Mouse (Mus musculus) spleen, postnatal 36 days (tissue): ENCODE data around the gene Opcml.

Experiments
- DNase-seq, 2 experiments: peaks; one replicate each; pipeline ENCODE4 v3.0.0; 2022; ENCODE audit warnings: low spot score in 2 of 2, mixed read lengths in 1 of 2

Opcml gene

GRCm38 (mm10) chr9:28756841-28757451 is 966.4 kb downstream of the Opcml start:
- no peak for DNase-seq

DNA sequence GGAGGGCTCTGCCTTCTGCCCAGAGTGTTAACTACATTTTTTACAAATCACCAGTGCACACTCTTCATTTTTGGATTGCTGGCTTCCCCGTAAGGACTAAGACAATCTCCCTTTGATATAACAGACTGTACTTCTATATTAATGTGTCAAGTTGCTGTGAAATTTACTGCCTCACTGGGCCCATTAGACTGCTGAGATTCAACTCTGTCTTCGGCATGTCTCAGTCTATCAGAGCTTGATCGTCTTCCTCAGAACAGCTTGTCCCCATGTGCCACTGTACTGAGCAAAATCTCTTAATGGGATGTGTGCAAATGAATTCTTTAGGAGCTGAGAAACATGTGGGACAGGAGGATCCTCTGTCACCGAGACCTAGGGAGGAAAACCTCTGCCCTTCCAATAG is 970.9 kb downstream of the Opcml start:
- no peak for DNase-seq

- DNase-seq = no peak
Measured at GRCm38 (mm10) chr9:28764149-28764548, 973.6 kb downstream of the Opcml start.

DNA sequence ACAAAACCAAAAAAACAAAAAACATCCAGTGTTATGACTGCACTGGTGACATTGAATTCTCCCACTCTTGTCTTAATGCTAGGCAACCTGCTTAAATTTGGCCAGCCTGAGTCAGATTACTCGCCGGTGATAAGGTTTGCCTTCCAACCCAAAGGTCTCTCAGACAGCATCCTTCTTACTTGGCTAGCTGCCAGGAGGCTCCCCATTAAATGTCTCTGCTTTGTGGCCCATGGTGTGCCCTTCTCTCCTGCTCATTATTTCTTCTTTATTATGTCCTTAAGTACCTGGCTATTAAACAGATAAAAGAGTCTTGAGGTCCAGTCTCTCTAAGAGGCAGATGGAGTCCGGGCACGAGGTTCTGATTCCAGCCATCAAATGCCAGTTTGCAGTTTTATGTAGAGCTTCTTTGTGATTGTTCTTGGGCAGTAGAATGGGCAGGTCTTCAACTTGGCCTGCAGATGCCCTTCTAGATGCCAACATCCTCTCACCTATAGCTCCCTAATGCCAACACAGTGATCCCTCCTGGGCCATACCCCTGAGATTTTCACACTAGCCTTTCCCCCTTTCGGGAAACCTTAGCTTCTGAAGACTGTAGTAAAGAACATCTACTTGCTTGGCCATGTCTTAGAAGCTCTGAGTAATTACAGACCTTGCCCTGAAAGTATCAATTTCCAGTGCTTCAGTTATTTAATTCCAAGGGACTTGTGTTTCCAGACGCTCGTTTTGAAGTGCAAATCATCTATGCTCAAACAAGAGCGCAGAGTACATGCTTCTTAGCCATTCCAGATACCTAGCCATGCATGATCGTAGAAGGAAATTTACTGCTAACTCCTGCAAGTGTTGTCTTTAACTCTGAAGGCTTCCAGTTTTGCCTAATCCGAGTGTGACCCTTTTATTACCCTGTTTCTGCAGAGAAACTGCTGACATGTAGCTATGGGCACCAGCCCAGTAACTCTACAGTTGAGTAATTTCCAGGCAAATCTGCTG is 986.2 kb downstream of the Opcml start:
- DNase-seq = no peak

- DNase-seq = no peak
Measured at GRCm38 (mm10) chr9:28783834-28784233, 993.3 kb downstream of the Opcml start.

DNA sequence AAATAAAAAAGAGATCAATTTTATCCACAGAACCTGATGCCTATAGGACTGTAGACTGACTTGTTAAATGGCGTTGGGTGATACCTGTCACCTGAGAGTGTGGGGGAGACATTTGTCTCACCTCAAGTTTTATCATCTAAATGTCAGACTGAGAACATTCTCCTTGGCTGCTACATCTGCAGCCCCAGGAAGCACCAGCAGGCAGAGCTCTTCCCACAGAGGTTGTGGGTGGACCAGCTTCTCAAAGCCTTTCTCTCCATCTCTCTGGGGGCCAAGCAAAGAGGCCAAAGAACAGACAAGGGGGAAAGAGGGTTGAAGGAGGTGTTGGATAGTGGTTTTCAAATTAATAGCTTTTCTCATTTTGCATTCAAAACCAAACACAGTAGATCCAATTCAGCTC is 998.9 kb downstream of the Opcml start:
- DNase-seq = no peak

- no peak for DNase-seq
Measured at GRCm38 (mm10) chr9:28800100-28800499, 1009.5 kb downstream of the Opcml start.

GRCm38 (mm10) chr9:28806666-28807065 is 1016.1 kb downstream of the Opcml start:
- DNase-seq = no peak

GRCm38 (mm10) chr9:28822060-28822459 is 1031.5 kb downstream of the Opcml start:
- DNase-seq = no peak

DNA sequence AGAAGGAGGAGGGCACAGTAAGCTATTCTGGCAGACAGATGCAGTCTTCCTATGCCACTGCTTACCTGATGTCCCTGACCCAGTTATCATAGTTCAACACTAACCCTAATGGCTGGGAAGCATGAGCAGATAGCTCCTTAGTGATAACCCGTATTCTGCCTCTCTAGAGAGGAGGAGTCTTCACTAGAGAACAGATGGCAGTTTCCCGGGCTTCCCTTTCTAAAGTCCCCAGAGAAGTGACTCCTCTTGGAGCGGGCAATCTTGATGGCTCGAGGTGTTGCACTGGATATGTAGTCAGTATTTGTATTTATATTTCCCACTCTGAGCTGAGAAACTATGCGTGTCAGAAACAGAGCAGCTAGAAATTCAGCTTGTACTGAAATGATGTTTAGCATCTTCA is 1031.9 kb downstream of the Opcml start:
- DNase-seq = no peak

- DNase-seq = no peak
Measured at GRCm38 (mm10) chr9:28825821-28826220, 1035.2 kb downstream of the Opcml start.

GRCm38 (mm10) chr9:28845961-28846570 is 1055.5 kb downstream of the Opcml start:
- DNase-seq = no peak

DNA sequence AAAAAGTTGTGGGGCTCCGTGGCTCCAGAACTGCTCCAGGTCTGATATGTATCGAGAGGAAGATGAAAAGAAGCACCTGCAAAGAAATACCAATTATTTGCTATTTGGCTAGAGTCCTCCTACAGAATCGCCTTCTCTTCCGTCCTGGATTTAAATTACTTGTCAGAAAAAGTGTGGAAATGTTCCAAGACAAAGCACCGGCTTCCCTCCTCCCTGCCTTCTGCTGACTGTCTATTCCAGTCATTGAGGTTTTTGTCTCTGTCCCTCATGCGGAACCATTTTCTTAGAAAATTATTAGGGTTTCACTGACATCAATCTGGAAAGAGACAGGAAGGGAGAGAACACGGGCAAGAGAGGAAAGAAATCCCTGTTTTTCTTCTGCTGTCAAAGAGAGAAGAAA is 1065.3 kb downstream of the Opcml start:
- DNase-seq = no peak

GRCm38 (mm10) chr9:28861983-28862382 is 1071.4 kb downstream of the Opcml start:
- no peak for DNase-seq

- no peak for DNase-seq
Measured at GRCm38 (mm10) chr9:28867256-28867655, 1076.7 kb downstream of the Opcml start.

DNA sequence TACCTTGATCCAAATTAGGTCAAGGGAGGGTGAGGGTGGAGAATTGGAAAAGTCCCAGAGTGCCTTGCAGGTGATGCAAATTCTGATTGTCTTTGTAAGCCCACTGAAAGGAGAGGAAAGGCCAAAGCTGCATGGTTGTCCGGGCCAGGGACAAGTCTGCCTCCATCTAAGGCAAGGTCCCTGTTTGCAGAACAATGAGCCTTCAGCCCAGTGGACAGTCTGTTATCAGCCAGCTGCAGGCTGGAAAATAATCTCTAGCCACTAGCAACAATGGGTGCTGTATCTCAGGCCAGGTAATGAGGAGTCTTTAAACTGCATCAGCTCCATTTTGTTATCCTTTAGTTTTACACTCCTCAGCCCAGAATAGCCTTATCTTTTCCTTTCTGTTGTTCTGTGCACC is 1079.9 kb downstream of the Opcml start:
- DNase-seq = no peak

- no peak for DNase-seq
Measured at GRCm38 (mm10) chr9:28882566-28882965, 1092.0 kb downstream of the Opcml start.

DNA sequence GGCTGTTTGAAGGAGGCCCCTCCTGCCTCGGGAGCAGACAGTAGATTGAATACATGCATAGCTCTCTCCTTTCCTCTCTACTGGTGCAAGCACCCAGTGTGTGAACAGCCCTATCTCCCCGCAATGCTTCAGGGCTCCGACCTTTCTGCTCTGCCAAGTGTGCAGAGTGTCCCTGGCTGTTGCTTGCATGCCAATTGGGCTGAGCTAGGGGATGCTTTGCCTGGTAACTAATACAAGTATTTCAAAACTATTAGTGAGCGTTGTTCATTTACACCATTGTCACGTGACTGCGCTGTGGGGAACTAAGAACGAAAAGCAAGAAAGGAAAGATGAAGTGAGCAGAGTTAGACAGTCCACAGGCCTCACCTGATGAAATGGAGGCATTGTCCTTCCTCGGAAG is 1101.0 kb downstream of the Opcml start:
- no peak for DNase-seq

- DNase-seq = no peak
Measured at GRCm38 (mm10) chr9:28903291-28903690, 1112.7 kb downstream of the Opcml start.

- no peak for DNase-seq
Measured at GRCm38 (mm10) chr9:28909738-28910137, 1119.2 kb downstream of the Opcml start.

DNA sequence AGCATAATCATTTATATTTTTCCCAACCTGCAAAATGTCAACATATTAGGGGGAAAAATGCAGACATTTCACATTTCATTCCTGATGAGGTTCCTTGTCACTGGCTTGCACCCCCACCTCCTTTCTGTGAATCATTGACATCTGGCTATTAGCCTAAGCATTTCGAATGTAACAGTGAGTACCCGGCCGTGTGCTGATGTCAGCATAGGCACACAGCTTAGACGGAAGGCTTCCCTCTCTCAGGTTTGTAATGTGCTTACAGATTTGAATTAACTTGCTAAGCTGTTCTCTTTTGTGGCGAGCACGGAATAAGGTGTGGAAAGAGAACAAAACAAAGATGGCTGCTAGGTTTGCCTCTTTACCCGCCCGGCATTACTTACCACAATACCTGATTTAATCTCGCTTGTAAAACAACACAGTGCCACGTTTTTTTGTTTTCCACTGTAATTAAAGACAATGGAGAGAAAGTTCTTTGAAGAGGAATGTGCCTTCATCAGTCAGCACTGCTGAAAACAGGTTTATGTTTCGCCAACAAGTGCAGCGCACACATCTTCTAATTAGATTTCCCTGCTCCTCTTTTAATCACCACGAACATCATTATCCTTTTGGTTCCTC is 1121.1 kb downstream of the Opcml start:
- DNase-seq = no peak

GRCm38 (mm10) chr9:28932069-28932468 is 1141.5 kb downstream of the Opcml start:
- no peak for DNase-seq
